10 mouse cellular contexts compared by ENCODE assay signal in genomic region chr2:109578870-109579310, GRCm38 (mm10).
DNase-seq lines count a peak whose midpoint lies in the region; ATAC-seq and TF ChIP-seq lines count a peak whose summit lies in the region.
"Had no signal": no experiment of that assay in that cellular context is flagged by ENCODE, and none has a peak within 500 bp of the region (broad histone marks: within the 10 kb centered on the region; RNA-seq: fewer than 3 reads in every experiment).

No protein-coding gene starts in this region.

- no peak overlapping the region for H3K4me3 ChIP-seq in kidney, adult 2 months (ENCODE audit: insufficient read depth, low read depth, low read length)
- H3K4me3 ChIP-seq in midbrain, embryonic 14.5 days (replicated peaks; ENCODE audit: low read depth, low read length): no peak overlapping the region
- H3K4me3 ChIP-seq: liver, embryonic 13.5 days had no signal

- H3K9me3 ChIP-seq in midbrain, embryonic 14.5 days (ENCODE audit: control insufficient read depth, low read length): no peaks in the 10 kb centered on the region
- H3K9me3 ChIP-seq: liver, embryonic 13.5 days had no signal

- peak; percentile 2 for DNase-seq in kidney, adult 2 months
- no peak for DNase-seq in kidney, adult 18-20 months
- DNase-seq in embryo, embryonic 9.5 days (ENCODE audit: extremely low spot score): peak; percentile 27
- peak; percentile 8 for DNase-seq in heart, postnatal 4 days
- peak; percentile 10 for DNase-seq in midbrain, embryonic 14.5 days
- DNase-seq in adipocyte (ENCODE audit: low spot score): no peak
- DNase-seq in cerebellum, adult 9-11 months: no peak
- DNase-seq in urinary bladder, postnatal 10 days (ENCODE audit: low spot score): no peak
- DNase-seq: liver, embryonic 13.5 days; right cerebral cortex, postnatal 25 days had no signal

- no peaks in the 10 kb centered on the region for H3K36me3 ChIP-seq in kidney, adult 2 months (ENCODE audit: control insufficient read depth, insufficient read depth, low read length)
- no peaks in the 10 kb centered on the region for H3K36me3 ChIP-seq in midbrain, embryonic 14.5 days (ENCODE audit: control insufficient read depth, insufficient read depth, low read length)
- H3K36me3 ChIP-seq: liver, embryonic 13.5 days had no signal

- no peaks in the 10 kb centered on the region for H3K4me1 ChIP-seq in kidney, adult 2 months (ENCODE audit: control insufficient read depth, insufficient read depth, low read length)
- no peaks in the 10 kb centered on the region for H3K4me1 ChIP-seq in midbrain, embryonic 14.5 days (ENCODE audit: control insufficient read depth, insufficient read depth, low read length)
- H3K4me1 ChIP-seq: liver, embryonic 13.5 days had no signal

- ATAC-seq in midbrain, embryonic 14.5 days (ENCODE audit: low FRiP score, low TSS enrichment): no peak

- no peaks in the 10 kb centered on the region for H3K27me3 ChIP-seq in kidney, adult 2 months (replicated peaks; ENCODE audit: control insufficient read depth, insufficient read depth, low read length)
- no peaks in the 10 kb centered on the region for H3K27me3 ChIP-seq in midbrain, embryonic 14.5 days (ENCODE audit: control insufficient read depth, insufficient read depth, low read length)
- H3K27me3 ChIP-seq: liver, embryonic 13.5 days had no signal

- H3K4me2 ChIP-seq in midbrain, embryonic 14.5 days (ENCODE audit: low read length): no peak overlapping the region
- H3K4me2 ChIP-seq: liver, embryonic 13.5 days had no signal

- H3K9ac ChIP-seq in midbrain, embryonic 14.5 days (replicated peaks; ENCODE audit: low read length): no peak overlapping the region
- H3K9ac ChIP-seq: liver, embryonic 13.5 days had no signal

- TF ChIP-seq CTCF in kidney, adult 2 months (conservative IDR thresholded peaks at IDR 0.05; ENCODE audit: insufficient read depth, insufficient read length, low read depth, low read length): no peak

- no peak overlapping the region for H3K27ac ChIP-seq in kidney, adult 2 months (ENCODE audit: insufficient read depth, low read depth, low read length)
- no peak overlapping the region for H3K27ac ChIP-seq in midbrain, embryonic 14.5 days (replicated peaks; ENCODE audit: low read depth, low read length)
- H3K27ac ChIP-seq: liver, embryonic 13.5 days had no signal

- no peak for TF ChIP-seq POLR2A in kidney, adult 2 months (IDR thresholded peaks at IDR 0.05; ENCODE audit: low read depth, low read length)

- WGBS in kidney, adult 2 months: 3% methylated on average over 6 of the region's 6 CpGs
- 8% methylated on average over 6 of the region's 6 CpGs for WGBS in midbrain, embryonic 14.5 days

Comparison
In these comparisons a context has a peak if more than half of its experiments do, and no peak if none do; other contexts are left out.
1. DNase-seq: peak in kidney, adult 2 months (single experiment), embryo, embryonic 9.5 days (single experiment), heart, postnatal 4 days (single experiment) and midbrain, embryonic 14.5 days (single experiment); none in kidney, adult 18-20 months (single experiment), adipocyte (single experiment), cerebellum, adult 9-11 months (single experiment) and urinary bladder, postnatal 10 days (single experiment).